Mouse (Mus musculus) spleen, adult 2 months (tissue): ENCODE results near the gene Lcn5. TPM values are rescaled to one million over a fixed set of nuclear protein-coding genes. Genes with fewer than 3 reads are reported as not detected.
A peak's percentile ranks its signal among the peaks of the same experiment; 100 is the strongest.
"Not testable (repeated sequence)": the region's sequence is repeated elsewhere in the genome, so short reads cannot be mapped to it uniquely, and the experiment has no call there.

Experiments used
- DNase-seq, 2 experiments: peaks; one replicate each; pipeline versions ENCODE4 v3.0.0 to v3.0.0-alpha.2; 2012 to 2021; ENCODE audit warnings: low spot score in 2 of 2, low read depth in 1 of 2
- H3K27ac ChIP-seq: fragments of 200-500 bp; 2 replicates; pipeline ENCODE4 v1.5.1; 2012; ENCODE audit warnings: low read length, inconsistent platforms; ENCODE audit not compliant: insufficient read depth
- H3K27me3 ChIP-seq: fragments of 200-500 bp; 2 replicates; pipeline ENCODE4 v1.6.1; 2012; ENCODE audit warnings: mild to moderate bottlenecking, moderate library complexity, low read length, inconsistent platforms; ENCODE audit not compliant: control insufficient read depth, insufficient read depth
- H3K36me3 ChIP-seq: fragments of 200-500 bp; 2 replicates; pipeline ENCODE4 v1.6.1; 2012; ENCODE audit warnings: mild to moderate bottlenecking, low read length, inconsistent platforms; ENCODE audit not compliant: control insufficient read depth, insufficient read depth
- H3K4me1 ChIP-seq: fragments of 200-500 bp; 2 replicates; pipeline ENCODE4 v1.6.1; 2011; ENCODE audit warnings: inconsistent platforms; ENCODE audit not compliant: control insufficient read depth, insufficient read depth, insufficient read length
- H3K4me3 ChIP-seq: fragments of 200-500 bp; 2 replicates; pipeline ENCODE4 v1.5.1; 2011; ENCODE audit warnings: mild to moderate bottlenecking, inconsistent platforms; ENCODE audit not compliant: insufficient read depth, insufficient read length; ENCODE audit errors: extremely low read depth
- CTCF ChIP-seq: fragments of 200-500 bp; IDR thresholded peaks from 2 replicates; pipeline ENCODE4 v1.5.1; 2011; ENCODE audit warnings: mild to moderate bottlenecking, inconsistent platforms; ENCODE audit not compliant: insufficient read depth, insufficient read length, insufficient replicate concordance; ENCODE audit errors: extremely low read depth
- POLR2A ChIP-seq: fragments of 200-500 bp; IDR thresholded peaks from 2 replicates; pipeline ENCODE4 v1.6.1; 2011; ENCODE audit warnings: low read depth, low read length, inconsistent platforms
- WGBS: fragments of 180-500 bp; shearing (Covaris S2); methylation state at CpG from one replicate; pipeline ENCODE4 v1.1.7; 2018; 5-methylcytosine and 5-hydroxymethylcytosine counted together
- polyA plus RNA-seq: library from polyadenylated mRNA; depleted of rRNA; stranded (reverse); fragments of >200 nt; gene quantifications from 2 replicates; pipeline ENCODE4 v1.2.3, GENCODE M21; 2012

Lcn5 gene
- polyA plus RNA-seq, 1 experiment, result not detected

- TF ChIP-seq POLR2A, result no peak
- TF ChIP-seq CTCF, result no peak
Observed at GRCm38 (mm10) chr2:25698696-25699095, 40.9 kb downstream of the Lcn5 start.

GRCm38 (mm10) chr2:25699743-25700142 is 42.0 kb downstream of the Lcn5 start, which contains the start of gene Obp2a:
Obp2a (plus strand) TSS chr2:25700043.
- H3K4me3 ChIP-seq, H3K36me3 ChIP-seq, H3K4me1 ChIP-seq, DNase-seq, H3K27ac ChIP-seq, H3K27me3 ChIP-seq: not testable (repeated sequence)
- whole genome bisulfite sequencing, result 80% methylated on average over 3 of the region's 3 CpGs

More at GRCm38 (mm10) chr2:25698696-25699095, 40.9 kb downstream of the Lcn5 start:
- no peaks in the 10 kb centered on the region for H3K4me1 ChIP-seq
- no peak for DNase-seq
- no peak overlapping the region for H3K27ac ChIP-seq
- no peaks in the 10 kb centered on the region for H3K36me3 ChIP-seq
- WGBS, result 91% methylated on average over 2 of the region's 2 CpGs
- H3K27me3 ChIP-seq, result no peaks in the 10 kb centered on the region
- H3K4me3 ChIP-seq, result no peak overlapping the region

GRCm38 (mm10) chr2:25701001-25701400 is 43.2 kb downstream of the Lcn5 start:
- no peak for DNase-seq
- Histone ChIP-seq H3K36me3 (no peaks in the 10 kb centered on the region), H3K4me3 (no peak overlapping the region), H3K27ac (no peak overlapping the region), H3K27me3 (no peaks in the 10 kb centered on the region), H3K4me1 (no peaks in the 10 kb centered on the region)
- no peak for TF ChIP-seq POLR2A
- no peak for TF ChIP-seq CTCF
- WGBS, result 65% methylated on average over 5 of the region's 5 CpGs

GRCm38 (mm10) chr2:25703706-25704105 is 46.0 kb downstream of the Lcn5 start:
- 83% methylated on average over 4 of the region's 4 CpGs for WGBS
- no peak for TF ChIP-seq CTCF
- no peak for TF ChIP-seq POLR2A
- Histone ChIP-seq H3K27me3 (no peaks in the 10 kb centered on the region), H3K27ac (no peak overlapping the region), H3K36me3 (no peaks in the 10 kb centered on the region), H3K4me1 (peaks cover 7% of the 10 kb centered on the region), H3K4me3 (no peak overlapping the region)
- no peak for DNase-seq

- Histone ChIP-seq H3K4me3 (peak within 1 kb of the TSS; percentile 77), H3K27me3 (no peaks in the 10 kb centered on the region), H3K4me1 (peaks cover 7% of the 10 kb centered on the region), H3K36me3 (no peaks in the 10 kb centered on the region), H3K27ac (peak within 1 kb of the TSS; percentile 69)
- peak; percentile 46 to 68 for DNase-seq
- WGBS, result under 1% methylated on average over 78 of the region's 78 CpGs
- TF ChIP-seq CTCF, result peak; percentile 25; the same call in 1 of the 2 replicates
- TF ChIP-seq POLR2A, result no peak
Observed at GRCm38 (mm10) chr2:25706643-25707481, 49.1 kb downstream of the Lcn5 start, which contains the start of gene Bmyc. Bmyc (plus strand) TSS chr2:25706739.

- WGBS, result 61% methylated on average over 2 of the region's 2 CpGs
- Histone ChIP-seq H3K36me3 (no peaks in the 10 kb centered on the region), H3K4me1 (peaks cover 7% of the 10 kb centered on the region), H3K4me3 (peak overlapping the region; percentile 53; the same call in 1 of the 2 replicates), H3K27ac (peak overlapping the region; percentile 77; the same call in 1 of the 2 replicates), H3K27me3 (no peaks in the 10 kb centered on the region)
- no peak for TF ChIP-seq POLR2A
- TF ChIP-seq CTCF, result no peak
- peak; percentile 37 to 43 for DNase-seq
Observed at GRCm38 (mm10) chr2:25708121-25708520, 50.4 kb downstream of the Lcn5 start.

GRCm38 (mm10) chr2:25709056-25709455 is 51.3 kb downstream of the Lcn5 start:
- H3K27me3 ChIP-seq, H3K36me3 ChIP-seq, DNase-seq, H3K4me1 ChIP-seq, H3K4me3 ChIP-seq, H3K27ac ChIP-seq: not testable (repeated sequence)
- WGBS, result 100% methylated on average over 1 of the region's 1 CpGs

GRCm38 (mm10) chr2:25709791-25710190 is 52.0 kb downstream of the Lcn5 start:
- WGBS, result 76% methylated on average over 2 of the region's 2 CpGs

More at GRCm38 (mm10) chr2:25709791-25710190, 52.0 kb downstream of the Lcn5 start:
- not testable (repeated sequence) for H3K4me1 ChIP-seq, H3K27ac ChIP-seq, H3K27me3 ChIP-seq, DNase-seq, H3K36me3 ChIP-seq, H3K4me3 ChIP-seq
